Mouse (Mus musculus): ENCODE results near the gene Mcfd2. TPM values are rescaled to one million over a fixed set of nuclear protein-coding genes. Genes with fewer than 3 reads are reported as not detected.
A peak's percentile ranks its signal among the peaks of the same experiment; 100 is the strongest.

Mcfd2 gene
- polyA plus RNA-seq, 1 experiment from 2014 or later: 55.7 TPM

- peaks cover 29% of the 10 kb centered on the region for H3K36me3 ChIP-seq
- peak overlapping the region; percentile 89 for H3K9ac ChIP-seq
- H3K27me3 ChIP-seq (replicated peaks): no peaks in the 10 kb centered on the region
- 7% methylated on average over 28 of the region's 28 CpGs for WGBS
- peaks cover 14% of the 10 kb centered on the region; the same call in 1 of the 2 replicates for H3K9me3 ChIP-seq
- peaks cover 16% of the 10 kb centered on the region for H3K4me1 ChIP-seq
- peak overlapping the region; percentile 83 for H3K4me3 ChIP-seq
- H3K4me2 ChIP-seq (replicated peaks): peak overlapping the region; percentile 86
- no peak overlapping the region for H3K27ac ChIP-seq
- ATAC-seq (ENCODE audit: low FRiP score, low read depth): peak; percentile 85
Observed at GRCm38 (mm10) chr17:87264927-87265791, 576 bp downstream of the Mcfd2 start.

- Histone ChIP-seq H3K4me1 (peaks cover 16% of the 10 kb centered on the region), H3K9ac (no peak overlapping the region), H3K4me2 (replicated peaks) (peak overlapping the region; percentile 86), H3K27me3 (replicated peaks) (no peaks in the 10 kb centered on the region), H3K4me3 (0 out of 2 replicates have a peak overlapping the region, but pooled peaks have one; percentile 83), H3K9me3 (peaks cover 14% of the 10 kb centered on the region; the same call in 1 of the 2 replicates), H3K36me3 (peaks cover 38% of the 10 kb centered on the region), H3K27ac (no peak overlapping the region)
- 92% methylated on average over 11 of the region's 11 CpGs for WGBS
- no peak for ATAC-seq (ENCODE audit: low FRiP score, low read depth)
Observed at GRCm38 (mm10) chr17:87264054-87264830, 1.5 kb downstream of the Mcfd2 start.

GRCm38 (mm10) chr17:87263401-87263800 is 2.3 kb downstream of the Mcfd2 start:
- Histone ChIP-seq H3K9me3 (peaks cover 14% of the 10 kb centered on the region; the same call in 1 of the 2 replicates), H3K4me2 (replicated peaks) (no peak overlapping the region), H3K9ac (no peak overlapping the region), H3K4me3 (no peak overlapping the region), H3K27me3 (replicated peaks) (no peaks in the 10 kb centered on the region), H3K36me3 (peaks cover 44% of the 10 kb centered on the region), H3K27ac (no peak overlapping the region), H3K4me1 (peaks cover 14% of the 10 kb centered on the region)
- ATAC-seq (ENCODE audit: low FRiP score, low read depth): no peak
- 95% methylated on average over 6 of the region's 6 CpGs for WGBS

GRCm38 (mm10) chr17:87255672-87256071 is 10.1 kb downstream of the Mcfd2 start:
- ATAC-seq (ENCODE audit: low FRiP score, low read depth): no peak
- Histone ChIP-seq H3K9ac (no peak overlapping the region), H3K27ac (no peak overlapping the region), H3K27me3 (replicated peaks) (no peaks in the 10 kb centered on the region), H3K4me3 (no peak overlapping the region), H3K36me3 (peaks cover 66% of the 10 kb centered on the region), H3K9me3 (0 out of 2 replicates have a peak, but pooled peaks cover 4% of the 10 kb centered on the region), H3K4me1 (no peaks in the 10 kb centered on the region), H3K4me2 (replicated peaks) (no peak overlapping the region)
- 84% methylated on average over 16 of the region's 16 CpGs for WGBS

- WGBS: 88% methylated on average over 8 of the region's 8 CpGs
- H3K9me3 ChIP-seq: no peaks in the 10 kb centered on the region
- no peak for ATAC-seq (ENCODE audit: low FRiP score, low read depth)
- no peaks in the 10 kb centered on the region for H3K27me3 ChIP-seq (replicated peaks)
- peaks cover 53% of the 10 kb centered on the region for H3K36me3 ChIP-seq
- H3K4me3 ChIP-seq: no peak overlapping the region
- no peak overlapping the region for H3K9ac ChIP-seq
- H3K4me1 ChIP-seq: no peaks in the 10 kb centered on the region
- H3K27ac ChIP-seq: no peak overlapping the region
- no peak overlapping the region for H3K4me2 ChIP-seq (replicated peaks)
Observed at GRCm38 (mm10) chr17:87254384-87254783, 11.4 kb downstream of the Mcfd2 start.

- ATAC-seq (ENCODE audit: low FRiP score, low read depth): no peak
- 74% methylated on average over 9 of the region's 9 CpGs for WGBS
- H3K4me3 ChIP-seq: no peak overlapping the region
- H3K4me1 ChIP-seq: no peaks in the 10 kb centered on the region
- H3K36me3 ChIP-seq: no peaks in the 10 kb centered on the region
- H3K4me2 ChIP-seq (replicated peaks): no peak overlapping the region
- no peak overlapping the region for H3K27ac ChIP-seq
- no peaks in the 10 kb centered on the region for H3K9me3 ChIP-seq
- H3K9ac ChIP-seq: no peak overlapping the region
- no peaks in the 10 kb centered on the region for H3K27me3 ChIP-seq (replicated peaks)
Observed at GRCm38 (mm10) chr17:87246103-87246502, 19.6 kb downstream of the Mcfd2 start.

- Histone ChIP-seq H3K36me3 (no peaks in the 10 kb centered on the region), H3K27ac (no peak overlapping the region), H3K27me3 (replicated peaks) (no peaks in the 10 kb centered on the region), H3K9me3 (no peaks in the 10 kb centered on the region), H3K4me2 (replicated peaks) (no peak overlapping the region), H3K9ac (no peak overlapping the region), H3K4me3 (no peak overlapping the region), H3K4me1 (peaks cover 9% of the 10 kb centered on the region)
- WGBS: 86% methylated on average over 11 of the region's 11 CpGs
- no peak for ATAC-seq (ENCODE audit: low FRiP score, low read depth)
Observed at GRCm38 (mm10) chr17:87237826-87238225, 27.9 kb downstream of the Mcfd2 start.

GRCm38 (mm10) chr17:87236725-87237650 is 28.7 kb downstream of the Mcfd2 start:
- Histone ChIP-seq H3K4me2 (replicated peaks) (no peak overlapping the region), H3K4me1 (peaks cover 9% of the 10 kb centered on the region), H3K36me3 (no peaks in the 10 kb centered on the region), H3K4me3 (no peak overlapping the region), H3K9ac (no peak overlapping the region), H3K27me3 (replicated peaks) (no peaks in the 10 kb centered on the region), H3K9me3 (no peaks in the 10 kb centered on the region), H3K27ac (no peak overlapping the region)
- peak; percentile 33; the same call in 1 of the 2 replicates for ATAC-seq (ENCODE audit: low FRiP score, low read depth)
- WGBS: 44% methylated on average over 18 of the region's 18 CpGs

GRCm38 (mm10) chr17:87235019-87235418 is 30.7 kb downstream of the Mcfd2 start:
- Histone ChIP-seq H3K4me3 (no peak overlapping the region), H3K9me3 (no peaks in the 10 kb centered on the region), H3K4me2 (replicated peaks) (no peak overlapping the region), H3K9ac (no peak overlapping the region), H3K36me3 (no peaks in the 10 kb centered on the region), H3K27ac (no peak overlapping the region), H3K4me1 (peaks cover 9% of the 10 kb centered on the region), H3K27me3 (replicated peaks) (no peaks in the 10 kb centered on the region)
- no peak for ATAC-seq (ENCODE audit: low FRiP score, low read depth)
- 91% methylated on average over 6 of the region's 6 CpGs for WGBS

GRCm38 (mm10) chr17:87227878-87228277 is 37.9 kb downstream of the Mcfd2 start:
- Histone ChIP-seq H3K4me3 (no peak overlapping the region), H3K9me3 (0 out of 2 replicates have a peak, but pooled peaks cover 2% of the 10 kb centered on the region), H3K4me2 (replicated peaks) (no peak overlapping the region), H3K27me3 (replicated peaks) (no peaks in the 10 kb centered on the region), H3K36me3 (no peaks in the 10 kb centered on the region), H3K27ac (no peak overlapping the region), H3K4me1 (no peaks in the 10 kb centered on the region), H3K9ac (no peak overlapping the region)
- no peak for ATAC-seq (ENCODE audit: low FRiP score, low read depth)
- WGBS: 78% methylated on average over 4 of the region's 4 CpGs

- ATAC-seq (ENCODE audit: low FRiP score, low read depth): no peak
- Histone ChIP-seq H3K27ac (no peak overlapping the region), H3K4me3 (no peak overlapping the region), H3K9me3 (0 out of 2 replicates have a peak, but pooled peaks cover 5% of the 10 kb centered on the region), H3K4me2 (replicated peaks) (no peak overlapping the region), H3K4me1 (no peaks in the 10 kb centered on the region), H3K36me3 (no peaks in the 10 kb centered on the region), H3K9ac (no peak overlapping the region), H3K27me3 (replicated peaks) (no peaks in the 10 kb centered on the region)
- WGBS: 69% methylated on average over 10 of the region's 10 CpGs
Observed at GRCm38 (mm10) chr17:87226079-87226640, 39.6 kb downstream of the Mcfd2 start.

Measured in neural tube, embryonic 12.5 days (tissue).